Mouse (Mus musculus) erythroblast, adult 5-6 weeks (primary cell): ENCODE data around the gene Os9. TPM values are rescaled to one million over a fixed set of nuclear protein-coding genes. Genes with fewer than 3 reads are reported as not detected.
"Not testable (repeated sequence)": the region's sequence is repeated elsewhere in the genome, so short reads cannot be mapped to it uniquely, and the experiment has no call there.

Experiments used
- ATAC-seq: replicated peaks from 2 replicates; pipeline ENCODE4 v1.8.0; 2016; ENCODE audit warnings: moderate number of reproducible peaks, mild to moderate bottlenecking, moderate TSS enrichment, inconsistent platforms; ENCODE audit not compliant: poor library complexity, low FRiP score, severe bottlenecking
- total RNA-seq, 2 experiments: library from RNA; stranded (forward) in 1 of 2; stranded (reverse) in 1 of 2; fragments of 150-400 nt in 1 of 2; fragments of 200-764, 138-1000 nt in 1 of 2; gene quantifications; 2 replicates each; pipeline versions ENCODE4 v1.2.3 to v1.2.4; 2015 to 2017; ENCODE audit warnings: low replicate concordance in 2 of 2

Os9 gene
- total RNA-seq (2015; ENCODE audit: low replicate concordance) (15.0 and 17.1 TPM in 2 replicates), total RNA-seq (2017; ENCODE audit: low replicate concordance) (59.5 and 60.7 TPM in 2 replicates)

- ATAC-seq, result peak; percentile 92
Measured at GRCm38 (mm10) chr10:127121066-127121477, at the start of gene Os9. Gene Os9 (minus strand): TSS chr10:127121131.

GRCm38 (mm10) chr10:127170002-127170401 is 49.1 kb upstream of the Os9 start:
- ATAC-seq, result no peak

- no peak for ATAC-seq
Measured at GRCm38 (mm10) chr10:127167614-127168192, 46.8 kb upstream of the Os9 start.

GRCm38 (mm10) chr10:127166771-127167613 is 46.1 kb upstream of the Os9 start:
- no peak for ATAC-seq

- no peak for ATAC-seq
Measured at GRCm38 (mm10) chr10:127166404-127166715, 45.4 kb upstream of the Os9 start.

GRCm38 (mm10) chr10:127165654-127166403 is 44.9 kb upstream of the Os9 start:
- no peak for ATAC-seq

GRCm38 (mm10) chr10:127165354-127165653 is 44.4 kb upstream of the Os9 start:
- ATAC-seq, result no peak

- ATAC-seq, result peak; percentile 94
Measured at GRCm38 (mm10) chr10:127164631-127165353, 43.9 kb upstream of the Os9 start, which contains the start of gene B4galnt1. Gene B4galnt1 (plus strand): TSS chr10:127165225.

GRCm38 (mm10) chr10:127164190-127164589 is 43.3 kb upstream of the Os9 start:
- ATAC-seq, result no peak

- ATAC-seq, result not testable (repeated sequence)
Measured at GRCm38 (mm10) chr10:127162771-127163261, 41.9 kb upstream of the Os9 start.

GRCm38 (mm10) chr10:127160728-127161127 is 39.8 kb upstream of the Os9 start:
- no peak for ATAC-seq

- no peak for ATAC-seq
Measured at GRCm38 (mm10) chr10:127160081-127160480, 39.1 kb upstream of the Os9 start.

GRCm38 (mm10) chr10:127158471-127158870 is 37.5 kb upstream of the Os9 start:
- no peak for ATAC-seq

- no peak for ATAC-seq
Measured at GRCm38 (mm10) chr10:127156511-127156910, 35.6 kb upstream of the Os9 start.

GRCm38 (mm10) chr10:127156089-127156488 is 35.2 kb upstream of the Os9 start:
- no peak for ATAC-seq

GRCm38 (mm10) chr10:127154652-127155051 is 33.7 kb upstream of the Os9 start:
- ATAC-seq, result no peak

GRCm38 (mm10) chr10:127154241-127154640 is 33.3 kb upstream of the Os9 start:
- no peak for ATAC-seq

GRCm38 (mm10) chr10:127153323-127153722 is 32.4 kb upstream of the Os9 start:
- no peak for ATAC-seq

GRCm38 (mm10) chr10:127152556-127152955 is 31.6 kb upstream of the Os9 start:
- not testable (repeated sequence) for ATAC-seq

GRCm38 (mm10) chr10:127151233-127151632 is 30.3 kb upstream of the Os9 start:
- not testable (repeated sequence) for ATAC-seq
